22 mouse cellular contexts compared by ENCODE assay signal in the genomic region with DNA sequence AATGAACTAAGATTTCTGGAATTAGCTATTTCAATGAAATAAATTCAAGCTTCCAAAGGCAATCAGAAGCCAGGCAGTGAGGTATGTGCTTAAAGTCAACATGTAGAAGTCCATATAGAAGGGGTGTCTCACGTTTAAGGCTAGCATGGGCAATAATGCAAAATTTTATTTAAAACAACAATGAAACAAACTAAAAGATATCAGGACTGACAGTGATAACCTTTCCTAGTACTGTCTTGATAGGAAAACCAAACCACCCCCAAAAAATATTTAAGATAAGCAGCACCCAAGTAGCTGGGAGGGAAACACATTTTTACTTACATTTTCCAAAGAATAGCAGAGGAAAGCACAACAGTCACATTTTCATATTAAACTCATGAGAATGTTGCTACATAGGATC.
A peak's percentile ranks its signal among the peaks of the same experiment; 100 is the strongest.
DNase-seq lines count a peak whose midpoint lies in the region; ATAC-seq and TF ChIP-seq lines count a peak whose summit lies in the region.
"Had no signal": no experiment of that assay in that cellular context is flagged by ENCODE, and none has a peak within 500 bp of the region (broad histone marks: within the 10 kb centered on the region; RNA-seq: fewer than 3 reads in every experiment).

No protein-coding gene starts in this region.

- H3K9me3 ChIP-seq in embryonic facial prominence, embryonic 13.5 days, result no peaks in the 10 kb centered on the region
- H3K9me3 ChIP-seq in embryonic facial prominence, embryonic 10.5 days, result no peaks in the 10 kb centered on the region
- H3K9me3 ChIP-seq in midbrain, embryonic 11.5 days (ENCODE audit: control insufficient read depth, low read length), result no peaks in the 10 kb centered on the region
- H3K9me3 ChIP-seq in midbrain, embryonic 14.5 days (ENCODE audit: control insufficient read depth, low read length), result no peaks in the 10 kb centered on the region
- H3K9me3 ChIP-seq in MEL (replicated peaks; ENCODE audit: insufficient read depth, low read length), result no peaks in the 10 kb centered on the region
- H3K9me3 ChIP-seq: G1E had no signal

- no peaks in the 10 kb centered on the region for H3K36me3 ChIP-seq in embryonic facial prominence, embryonic 13.5 days
- H3K36me3 ChIP-seq in embryonic facial prominence, embryonic 10.5 days (replicated peaks), result no peaks in the 10 kb centered on the region
- H3K36me3 ChIP-seq in midbrain, embryonic 11.5 days (ENCODE audit: control insufficient read depth, insufficient read depth, low read length), result no peaks in the 10 kb centered on the region
- no peaks in the 10 kb centered on the region for H3K36me3 ChIP-seq in midbrain, embryonic 14.5 days (ENCODE audit: control insufficient read depth, insufficient read depth, low read length)
- H3K36me3 ChIP-seq in MEL (ENCODE audit: control insufficient read depth in 1 of 2, insufficient read depth in 2 of 2, low read length in 2 of 2), result peaks cover 0 to 64% of the 10 kb centered on the region in 2 experiments; a peak in 2 of 4 replicates

- H3K4me3 ChIP-seq in embryonic facial prominence, embryonic 13.5 days, result no peak overlapping the region
- H3K4me3 ChIP-seq in embryonic facial prominence, embryonic 10.5 days, result no peak overlapping the region
- no peak overlapping the region for H3K4me3 ChIP-seq in midbrain, embryonic 11.5 days (ENCODE audit: low read depth, low read length)
- no peak overlapping the region for H3K4me3 ChIP-seq in midbrain, embryonic 14.5 days (replicated peaks; ENCODE audit: low read depth, low read length)
- H3K4me3 ChIP-seq in MEL (ENCODE audit: control insufficient read depth in 1 of 2, insufficient read depth in 1 of 2, low read depth in 2 of 2, low read length in 2 of 2), result no peak overlapping the region

- H3K9ac ChIP-seq in embryonic facial prominence, embryonic 13.5 days, result no peak overlapping the region
- H3K9ac ChIP-seq in midbrain, embryonic 11.5 days (ENCODE audit: low read length), result no peak overlapping the region
- no peak overlapping the region for H3K9ac ChIP-seq in midbrain, embryonic 14.5 days (replicated peaks; ENCODE audit: low read length)
- peak overlapping the region; percentile 54 for H3K9ac ChIP-seq in MEL (ENCODE audit: control insufficient read depth, low read depth, low read length, poor library complexity, severe bottlenecking)

- peak; percentile 60 to 87 for TF ChIP-seq EP300 in MEL (IDR thresholded peaks at IDR 0.05; ENCODE audit: low read depth in 1 of 2, low read length in 2 of 2)

- no peaks in the 10 kb centered on the region; the same call in 1 of the 2 replicates for H3K79me2 ChIP-seq in MEL (ENCODE audit: control insufficient read depth, insufficient read depth, low read length, poor library complexity)

- DNase-seq in embryonic facial prominence, embryonic 10.5 days (ENCODE audit: low spot score), result no peak
- peak; percentile 60 for DNase-seq in midbrain, embryonic 11.5 days (ENCODE audit: low spot score, missing footprints)
- no peak for DNase-seq in midbrain, embryonic 14.5 days
- DNase-seq in MEL (ENCODE audit: low read depth, low spot score), result peak; percentile 55
- DNase-seq in kidney, adult 8-10 months, result no peak
- DNase-seq: adrenal gland, adult 2 months; adrenal gland, adult 8-10 months; adrenal gland, postnatal 10 days; adrenal gland, postnatal 14 days; adrenal gland, postnatal 25 days; adrenal gland, postnatal 36 days; B cell, adult 2 months; cerebellum, adult 11 months; cerebellum, adult 11-12 months; cerebellum, adult 18-20 months; cerebellum, adult 2 months had no signal

- peak in 1 of 2 experiments; percentile 22; a peak in 1 of 4 replicates for TF ChIP-seq POLR2A in MEL (IDR thresholded peaks at IDR 0.05; ENCODE audit: control insufficient read depth in 1 of 2, insufficient read depth in 1 of 2, low read depth in 1 of 2, low read length in 2 of 2, poor library complexity in 1 of 2)

- no peak for TF ChIP-seq RAD21 in MEL (IDR thresholded peaks at IDR 0.05; ENCODE audit: low read depth, low read length)

- H3K27me3 ChIP-seq in embryonic facial prominence, embryonic 13.5 days, result no peaks in the 10 kb centered on the region
- no peaks in the 10 kb centered on the region for H3K27me3 ChIP-seq in embryonic facial prominence, embryonic 10.5 days (replicated peaks; ENCODE audit: low read depth, poor library complexity, severe bottlenecking)
- no peaks in the 10 kb centered on the region for H3K27me3 ChIP-seq in midbrain, embryonic 11.5 days (ENCODE audit: control insufficient read depth, insufficient read depth, low read length)
- no peaks in the 10 kb centered on the region for H3K27me3 ChIP-seq in midbrain, embryonic 14.5 days (ENCODE audit: control insufficient read depth, insufficient read depth, low read length)
- H3K27me3 ChIP-seq in MEL (ENCODE audit: control insufficient read depth in 1 of 2, insufficient read depth in 2 of 2, low read length in 2 of 2), result no peaks in the 10 kb centered on the region
- H3K27me3 ChIP-seq: CH12.LX, Patski had no signal

- peaks cover 23% of the 10 kb centered on the region for H3K4me1 ChIP-seq in embryonic facial prominence, embryonic 13.5 days
- peaks cover 52% of the 10 kb centered on the region for H3K4me1 ChIP-seq in embryonic facial prominence, embryonic 10.5 days
- H3K4me1 ChIP-seq in midbrain, embryonic 11.5 days (ENCODE audit: control insufficient read depth, insufficient read depth, low read length), result no peaks in the 10 kb centered on the region
- H3K4me1 ChIP-seq in midbrain, embryonic 14.5 days (ENCODE audit: control insufficient read depth, insufficient read depth, low read length), result no peaks in the 10 kb centered on the region
- peaks cover 34 to 35% of the 10 kb centered on the region in 2 experiments for H3K4me1 ChIP-seq in MEL (ENCODE audit: control insufficient read depth in 1 of 2, insufficient read depth in 2 of 2, low read length in 2 of 2)

- 0 out of 2 replicates have a peak overlapping the region, but pooled peaks have one; percentile 22 for H3K27ac ChIP-seq in embryonic facial prominence, embryonic 13.5 days
- no peak overlapping the region for H3K27ac ChIP-seq in embryonic facial prominence, embryonic 10.5 days (replicated peaks)
- H3K27ac ChIP-seq in midbrain, embryonic 11.5 days (ENCODE audit: low read depth, low read length), result no peak overlapping the region
- H3K27ac ChIP-seq in midbrain, embryonic 14.5 days (replicated peaks; ENCODE audit: low read depth, low read length), result no peak overlapping the region
- H3K27ac ChIP-seq in MEL (ENCODE audit: control insufficient read depth, low read depth, low read length), result peak overlapping the region; percentile 47

- no peak for ATAC-seq in embryonic facial prominence, embryonic 13.5 days (ENCODE audit: insufficient number of reproducible peaks, insufficient read depth, low FRiP score, low TSS enrichment, low read depth)
- ATAC-seq in midbrain, embryonic 11.5 days (ENCODE audit: low FRiP score), result no peak
- ATAC-seq in midbrain, embryonic 14.5 days (ENCODE audit: low FRiP score, low TSS enrichment), result no peak
- ATAC-seq: activated CD4-positive, CD25-positive, alpha-beta regulatory T cell, adult 4 months; CD4-positive, CD25-positive, alpha-beta regulatory T cell, adult 4 months; Patski had no signal

- H3K4me2 ChIP-seq in embryonic facial prominence, embryonic 13.5 days, result no peak overlapping the region
- no peak overlapping the region for H3K4me2 ChIP-seq in midbrain, embryonic 11.5 days
- no peak overlapping the region for H3K4me2 ChIP-seq in midbrain, embryonic 14.5 days (ENCODE audit: low read length)

- TF ChIP-seq CTCF in MEL (IDR thresholded peaks at IDR 0.05 in 2 of 3, conservative IDR thresholded peaks at IDR 0.05 in 1 of 3; ENCODE audit: control insufficient read depth in 1 of 3, insufficient read depth in 1 of 3, low read depth in 2 of 3, low read length in 3 of 3, poor library complexity in 1 of 3, severe bottlenecking in 1 of 3), result no peak

- 83% methylated on average over 1 of the region's 1 CpGs for WGBS in embryonic facial prominence, embryonic 13.5 days
- WGBS in embryonic facial prominence, embryonic 10.5 days, result 88% methylated on average over 1 of the region's 1 CpGs
- WGBS in midbrain, embryonic 11.5 days, result 91% methylated on average over 1 of the region's 1 CpGs
- 91% methylated on average over 1 of the region's 1 CpGs for WGBS in midbrain, embryonic 14.5 days

TF ChIP-seq in MEL, 35 proteins besides CTCF, POLR2A, EP300 and RAD21:
- TF ChIP-seq MYC (IDR thresholded peaks at IDR 0.05; ENCODE audit: low read depth, low read length), result no peak
- no peak for TF ChIP-seq HCFC1 (IDR thresholded peaks at IDR 0.05; ENCODE audit: low read depth, low read length)
- TF ChIP-seq MEF2A (IDR thresholded peaks at IDR 0.05; ENCODE audit: extremely low read depth, insufficient replicate concordance, low read depth, low read length, poor library complexity, severe bottlenecking), result no peak
- TF ChIP-seq TCF12 (IDR thresholded peaks at IDR 0.05; ENCODE audit: low read depth, low read length), result peak; percentile 74
- TF ChIP-seq UBTF (IDR thresholded peaks at IDR 0.05; ENCODE audit: borderline replicate concordance, insufficient read depth, low read depth, low read length), result no peak
- TF ChIP-seq POLR2AphosphoS2 (IDR thresholded peaks at IDR 0.05; ENCODE audit: low read length), result no peak
- peak; percentile 82 for TF ChIP-seq ETS1 (IDR thresholded peaks at IDR 0.05; ENCODE audit: low read depth, low read length)
- no peak for TF ChIP-seq POLR2AphosphoS5 (IDR thresholded peaks at IDR 0.05; ENCODE audit: borderline replicate concordance, low read depth, low read length)
- TF ChIP-seq GATA1 (IDR thresholded peaks at IDR 0.05; ENCODE audit: low read depth, low read length), result peak; percentile 80
- no peak for TF ChIP-seq MAZ (IDR thresholded peaks at IDR 0.05; ENCODE audit: low read depth, low read length)
- TF ChIP-seq SIN3A (IDR thresholded peaks at IDR 0.05; ENCODE audit: low read length), result peak; percentile 72
- no peak for TF ChIP-seq SMC3 (IDR thresholded peaks at IDR 0.05; ENCODE audit: low read depth, low read length)
- TF ChIP-seq MXI1 (IDR thresholded peaks at IDR 0.05; ENCODE audit: low read depth, low read length), result no peak
- no peak for TF ChIP-seq NELFE (IDR thresholded peaks at IDR 0.05; ENCODE audit: low read depth, low read length)
- TF ChIP-seq RCOR1 (IDR thresholded peaks at IDR 0.05; ENCODE audit: low read depth, low read length), result peak; percentile 54; the same call in 1 of the 2 replicates
- peak; percentile 50; the same call in 1 of the 2 replicates for TF ChIP-seq BHLHE40 (IDR thresholded peaks at IDR 0.05; ENCODE audit: borderline replicate concordance, low read depth, low read length)
- no peak for TF ChIP-seq CHD1 (IDR thresholded peaks at IDR 0.05; ENCODE audit: low read depth, low read length)
TF ChIP-seq in MEL: peak in this region for 6.

Comparison
In these comparisons a context has a peak if more than half of its experiments do, and no peak if none do; other contexts are left out.
1. H3K27ac ChIP-seq: peak in embryonic facial prominence, embryonic 13.5 days (single experiment) and MEL (single experiment); none in embryonic facial prominence, embryonic 10.5 days (single experiment), midbrain, embryonic 11.5 days (single experiment) and midbrain, embryonic 14.5 days (single experiment).
2. DNase-seq: peak in midbrain, embryonic 11.5 days (single experiment) and MEL (single experiment); none in embryonic facial prominence, embryonic 10.5 days (single experiment), midbrain, embryonic 14.5 days (single experiment) and kidney, adult 8-10 months (0 of 2).